Mouse (Mus musculus): ENCODE measurements around the gene Olfr1396. TPM values are rescaled to one million over a fixed set of nuclear protein-coding genes. Genes with fewer than 3 reads are reported as not detected.

Olfr1396 gene
- 0.04 TPM in 1 of 2 replicates, not detected in the other for polyA plus RNA-seq (2015; fragmentation: Nextera tagmentation; extraction: Ambion mirVana)

DNA sequence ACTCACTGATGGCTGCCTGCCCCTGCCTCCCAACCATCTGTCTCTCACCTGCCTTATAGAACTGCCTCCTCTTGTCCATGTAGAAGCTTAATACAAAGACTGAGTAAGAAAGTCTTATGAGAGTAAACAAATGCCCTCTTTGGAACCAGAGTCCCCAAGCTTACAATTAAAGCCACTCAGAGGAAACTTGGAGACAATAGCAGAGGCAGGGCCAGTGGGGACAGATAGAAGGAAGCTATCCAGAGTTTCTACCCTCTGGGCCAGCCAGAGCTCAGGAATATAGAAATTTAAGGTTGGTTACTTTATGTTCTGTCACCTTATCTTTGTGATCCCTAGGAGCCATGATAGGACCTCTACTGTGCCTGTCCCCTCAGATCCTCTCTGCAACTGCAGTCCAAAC lies at the start of gene Olfr1396:
Olfr1396 (minus strand) TSS at position 101 of the 400 bp plus-strand sequence.
- Histone ChIP-seq H3K36me3 (no peaks in the 10 kb centered on the region), H3K9ac (no peak within 1 kb of the TSS), H3K9me3 (no peaks in the 10 kb centered on the region), H3K4me2 (replicated peaks) (no peak within 1 kb of the TSS), H3K27me3 (no peaks in the 10 kb centered on the region), H3K4me3 (no peak within 1 kb of the TSS), H3K4me1 (no peaks in the 10 kb centered on the region), H3K27ac (no peak within 1 kb of the TSS)
- no peak for ATAC-seq (ENCODE audit: low FRiP score, low read depth)

DNA sequence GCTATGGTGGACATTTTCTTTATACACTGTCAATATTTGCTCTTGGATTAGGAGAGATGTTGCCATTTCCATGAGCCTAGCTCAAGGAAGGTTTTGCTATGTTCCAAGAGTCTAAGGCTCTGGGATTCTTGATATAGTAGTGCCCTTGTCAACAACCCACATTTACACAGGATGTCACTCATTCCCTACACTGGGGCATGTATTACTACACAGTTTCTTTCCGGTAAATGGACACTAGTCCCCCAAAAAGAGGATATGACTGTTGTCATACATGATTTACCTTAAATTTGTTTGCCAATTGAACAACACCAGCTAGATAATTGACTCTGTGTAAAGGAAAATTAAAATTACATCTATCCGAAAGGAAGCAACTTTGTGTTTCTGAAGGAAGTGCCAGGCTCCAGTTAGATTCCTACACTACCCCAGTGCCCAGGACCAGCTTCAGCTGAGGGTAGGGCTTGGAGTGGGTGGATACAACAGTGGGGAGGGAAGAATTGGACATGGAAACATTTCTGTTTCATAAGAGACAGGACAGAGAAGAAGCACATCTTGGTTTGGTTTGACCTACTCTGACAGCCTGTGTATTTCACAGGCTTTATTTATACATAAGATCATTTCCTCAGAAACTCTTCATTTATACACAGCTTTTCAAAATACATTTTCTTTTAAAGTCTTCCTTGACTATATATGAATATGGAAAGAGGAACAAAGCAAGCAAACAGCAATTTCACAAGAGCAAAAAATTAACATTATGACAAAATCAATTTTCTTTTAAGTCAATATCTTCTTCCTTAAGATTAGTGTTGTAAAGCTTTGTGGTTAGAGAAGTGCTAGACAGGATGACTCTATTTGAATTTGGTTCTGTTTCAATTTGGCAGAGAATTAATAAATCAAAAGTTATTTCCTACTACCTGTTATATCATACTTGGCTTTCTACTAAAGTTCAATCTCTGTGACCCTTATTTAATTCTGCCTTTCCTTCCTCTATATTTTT lies 42.4 kb upstream of the Olfr1396 start:
- 84% methylated on average over 2 of the region's 2 CpGs for WGBS

DNA sequence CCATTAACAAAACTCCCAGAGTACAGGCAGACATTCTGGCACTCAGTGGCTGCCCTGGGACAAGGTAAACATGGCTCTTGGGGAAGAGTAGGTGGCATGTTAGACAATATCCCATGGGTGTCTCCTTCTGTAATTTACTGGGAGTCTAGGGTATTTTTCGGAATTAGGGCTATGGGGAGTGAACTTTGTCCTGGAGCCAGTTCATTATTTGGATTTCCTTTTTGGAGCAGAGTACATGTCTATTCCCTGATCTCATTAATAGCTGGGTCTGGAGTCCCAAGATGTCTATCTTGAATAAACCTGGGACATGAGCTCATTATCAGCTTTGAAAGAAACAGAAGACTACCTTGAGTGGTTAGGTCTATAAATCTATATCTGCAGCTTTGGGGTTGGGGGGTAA lies 39.4 kb upstream of the Olfr1396 start, which contains the start of gene Olfr1394:
Olfr1394 (plus strand) TSS at position 301 of the 400 bp plus-strand sequence.
- no peaks in the 10 kb centered on the region for H3K36me3 ChIP-seq
- no peak within 1 kb of the TSS for H3K9ac ChIP-seq
- H3K4me2 ChIP-seq (replicated peaks): no peak within 1 kb of the TSS
- ATAC-seq (ENCODE audit: low FRiP score, low read depth): no peak
- H3K4me3 ChIP-seq: no peak within 1 kb of the TSS
- WGBS: 76% methylated on average over 1 of the region's 1 CpGs
- no peak within 1 kb of the TSS for H3K27ac ChIP-seq
- H3K27me3 ChIP-seq: no peaks in the 10 kb centered on the region
- H3K4me1 ChIP-seq: no peaks in the 10 kb centered on the region
- no peaks in the 10 kb centered on the region for H3K9me3 ChIP-seq

More for the DNA sequence above, 42.4 kb upstream of the Olfr1396 start:
- Histone ChIP-seq H3K36me3 (no peaks in the 10 kb centered on the region), H3K27ac (no peak overlapping the region), H3K9me3 (no peaks in the 10 kb centered on the region), H3K4me2 (replicated peaks) (no peak overlapping the region), H3K4me3 (no peak overlapping the region), H3K9ac (no peak overlapping the region), H3K4me1 (no peaks in the 10 kb centered on the region), H3K27me3 (no peaks in the 10 kb centered on the region)
- ATAC-seq (ENCODE audit: low FRiP score, low read depth): no peak

DNA sequence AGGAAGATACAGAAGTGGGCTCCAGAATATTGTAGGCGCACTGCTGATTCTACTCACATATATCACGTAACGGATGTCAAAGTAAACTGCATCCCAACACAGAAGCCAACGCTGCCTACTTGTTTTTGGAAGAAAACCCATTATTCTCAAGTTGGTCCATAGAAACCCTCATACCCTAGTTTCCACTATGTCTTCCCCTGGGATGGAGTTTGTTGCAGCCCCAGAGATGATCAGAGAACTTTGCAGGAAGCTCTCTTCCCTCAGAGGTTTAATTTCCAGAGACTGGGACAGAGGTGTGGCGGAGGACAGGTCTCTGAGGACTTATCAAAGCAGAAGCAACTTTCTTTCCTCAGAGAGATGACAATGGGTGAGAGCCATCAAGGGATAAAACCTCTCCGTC lies 27.3 kb upstream of the Olfr1396 start, which contains the start of gene Olfr1395:
Olfr1395 (plus strand) TSS at position 301 of the 400 bp plus-strand sequence.
- Histone ChIP-seq H3K9me3 (no peaks in the 10 kb centered on the region), H3K27ac (no peak within 1 kb of the TSS), H3K4me2 (replicated peaks) (no peak within 1 kb of the TSS), H3K36me3 (no peaks in the 10 kb centered on the region), H3K4me3 (no peak within 1 kb of the TSS), H3K9ac (no peak within 1 kb of the TSS), H3K4me1 (no peaks in the 10 kb centered on the region), H3K27me3 (no peaks in the 10 kb centered on the region)
- ATAC-seq (ENCODE audit: low FRiP score, low read depth): no peak
- WGBS: 90% methylated on average over 6 of the region's 6 CpGs

DNA sequence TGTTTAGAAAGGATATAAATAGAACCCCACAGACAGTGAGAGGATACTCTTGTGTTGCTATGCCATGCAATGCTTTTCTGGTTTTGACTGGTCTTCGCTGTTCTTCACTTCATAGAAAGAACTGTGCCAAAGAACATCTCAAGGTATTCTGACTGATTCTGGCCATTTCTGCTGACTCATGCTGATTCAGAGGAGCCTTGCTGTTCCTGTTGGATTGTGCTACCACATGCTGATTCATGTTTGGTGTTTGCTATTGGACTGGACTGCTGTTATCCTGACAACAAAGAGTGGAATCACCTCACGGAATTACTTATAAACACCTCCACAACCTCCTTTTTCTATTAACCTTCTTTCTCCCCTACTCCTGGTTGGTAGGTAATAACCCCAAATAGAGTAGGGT lies 9.5 kb upstream of the Olfr1396 start:
- Histone ChIP-seq H3K4me3 (no peak overlapping the region), H3K27ac (no peak overlapping the region), H3K9me3 (no peaks in the 10 kb centered on the region), H3K4me2 (replicated peaks) (no peak overlapping the region), H3K4me1 (no peaks in the 10 kb centered on the region), H3K27me3 (no peaks in the 10 kb centered on the region), H3K9ac (no peak overlapping the region), H3K36me3 (no peaks in the 10 kb centered on the region)
- WGBS: 80% methylated on average over 2 of the region's 2 CpGs
- ATAC-seq (ENCODE audit: low FRiP score, low read depth): no peak

DNA sequence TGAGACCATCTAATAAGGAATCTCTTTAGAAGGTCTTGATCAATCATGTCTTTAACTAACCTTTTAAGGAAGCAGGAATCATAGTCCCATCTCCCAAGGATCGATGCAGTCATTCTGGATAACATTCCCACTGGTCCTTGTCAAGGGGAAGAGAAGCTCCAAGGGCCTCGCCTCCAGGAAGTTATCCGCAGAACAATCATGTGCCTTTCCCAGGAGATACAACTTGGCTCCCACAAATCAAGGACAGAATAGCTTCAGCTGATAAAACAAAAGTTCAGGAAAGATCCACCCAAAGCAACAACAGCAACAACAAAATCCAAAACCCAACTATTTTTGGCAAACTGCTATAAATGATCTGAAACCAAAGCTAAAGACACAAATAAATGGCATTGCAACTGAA lies 5.0 kb upstream of the Olfr1396 start:
- Histone ChIP-seq H3K4me2 (replicated peaks) (no peak overlapping the region), H3K4me1 (no peaks in the 10 kb centered on the region), H3K27me3 (no peaks in the 10 kb centered on the region), H3K36me3 (no peaks in the 10 kb centered on the region), H3K27ac (no peak overlapping the region), H3K9ac (no peak overlapping the region), H3K9me3 (no peaks in the 10 kb centered on the region), H3K4me3 (no peak overlapping the region)
- WGBS: 80% methylated on average over 3 of the region's 3 CpGs
- no peak for ATAC-seq (ENCODE audit: low FRiP score, low read depth)

DNA sequence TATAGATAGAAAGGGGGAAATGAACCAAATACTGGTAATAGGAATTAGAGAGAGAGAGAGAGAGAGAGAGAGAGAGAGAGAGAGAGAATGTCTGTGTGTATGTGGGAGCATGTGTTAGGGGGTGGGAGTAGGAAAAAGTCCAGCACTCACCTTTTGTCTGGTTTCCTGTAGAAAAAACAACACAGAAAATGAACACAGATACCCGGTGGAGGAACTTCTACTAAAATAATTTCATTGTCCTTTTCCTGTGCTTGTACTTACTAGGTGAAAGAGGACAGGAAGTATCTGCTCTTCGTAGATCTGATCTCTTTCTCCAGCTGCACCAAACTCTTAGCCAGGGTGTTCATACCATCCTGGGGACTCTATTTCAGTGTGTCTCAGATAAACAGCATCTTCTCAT lies 516 bp downstream of the Olfr1396 start:
- Histone ChIP-seq H3K36me3 (no peaks in the 10 kb centered on the region), H3K9me3 (no peaks in the 10 kb centered on the region), H3K27ac (no peak overlapping the region), H3K27me3 (no peaks in the 10 kb centered on the region), H3K4me3 (no peak overlapping the region), H3K4me1 (no peaks in the 10 kb centered on the region), H3K9ac (no peak overlapping the region), H3K4me2 (replicated peaks) (no peak overlapping the region)
- no peak for ATAC-seq (ENCODE audit: low FRiP score, low read depth)
- WGBS: 78% methylated on average over 2 of the region's 2 CpGs

DNA sequence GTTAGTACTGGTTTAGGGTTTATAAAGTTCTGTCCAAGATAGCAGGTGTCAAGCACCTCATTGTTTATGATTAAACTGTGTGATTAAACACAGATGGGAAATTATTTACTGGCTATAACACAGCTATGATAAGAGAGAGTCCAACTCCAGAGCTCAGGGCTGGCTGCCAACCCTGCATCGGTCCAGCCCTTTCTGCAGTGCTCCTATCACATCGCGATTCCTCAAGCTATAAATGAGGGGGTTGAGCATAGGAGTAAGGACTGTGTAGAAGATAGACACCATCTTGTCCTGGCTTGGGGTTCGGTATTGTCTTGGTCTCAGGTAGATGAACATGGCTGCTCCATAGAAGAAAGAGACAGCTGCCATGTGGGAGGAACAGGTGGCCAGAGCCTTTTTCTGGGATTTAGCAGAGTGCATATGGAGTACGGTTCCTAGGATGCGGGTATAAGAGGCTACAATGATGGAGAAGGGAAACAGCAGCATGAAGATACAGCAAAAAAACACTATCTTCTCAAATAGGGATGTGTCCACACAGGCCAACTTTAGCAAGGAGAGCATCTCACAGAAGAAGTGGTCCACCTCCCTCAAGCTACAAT lies 2.0 kb downstream of the Olfr1396 start:
- Histone ChIP-seq H3K27ac (no peak overlapping the region), H3K4me2 (replicated peaks) (no peak overlapping the region), H3K4me1 (no peaks in the 10 kb centered on the region), H3K27me3 (no peaks in the 10 kb centered on the region), H3K9me3 (no peaks in the 10 kb centered on the region), H3K9ac (no peak overlapping the region), H3K36me3 (no peaks in the 10 kb centered on the region), H3K4me3 (no peak overlapping the region)
- whole genome bisulfite sequencing: 84% methylated on average over 6 of the region's 6 CpGs
- ATAC-seq (ENCODE audit: low FRiP score, low read depth): no peak

DNA sequence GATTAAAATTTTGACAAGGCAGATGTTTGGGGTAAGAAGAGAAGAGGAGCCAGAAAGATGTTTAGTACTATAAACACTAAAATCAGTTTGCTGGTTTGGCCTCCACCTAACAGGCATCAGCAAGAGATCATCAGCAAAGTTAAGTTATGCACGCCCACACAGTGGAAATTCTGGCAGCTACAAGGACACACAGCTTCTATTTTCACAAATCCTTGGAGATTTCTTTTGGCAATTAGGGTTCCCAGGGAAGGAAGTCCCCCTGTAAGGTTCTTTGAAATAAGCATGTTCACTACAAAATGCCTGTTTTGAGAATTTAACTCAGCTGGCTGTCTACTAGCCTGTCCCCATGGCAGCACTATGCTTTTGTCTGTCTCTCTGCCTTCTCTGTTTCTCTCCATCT lies 3.7 kb downstream of the Olfr1396 start:
- H3K4me2 ChIP-seq (replicated peaks): no peak overlapping the region
- H3K36me3 ChIP-seq: no peaks in the 10 kb centered on the region
- no peak overlapping the region for H3K9ac ChIP-seq
- no peaks in the 10 kb centered on the region for H3K9me3 ChIP-seq
- no peaks in the 10 kb centered on the region for H3K27me3 ChIP-seq
- no peak for ATAC-seq (ENCODE audit: low FRiP score, low read depth)
- H3K4me1 ChIP-seq: no peaks in the 10 kb centered on the region
- WGBS: 59% methylated on average over 1 of the region's 1 CpGs
- no peak overlapping the region for H3K4me3 ChIP-seq
- H3K27ac ChIP-seq: no peak overlapping the region

DNA sequence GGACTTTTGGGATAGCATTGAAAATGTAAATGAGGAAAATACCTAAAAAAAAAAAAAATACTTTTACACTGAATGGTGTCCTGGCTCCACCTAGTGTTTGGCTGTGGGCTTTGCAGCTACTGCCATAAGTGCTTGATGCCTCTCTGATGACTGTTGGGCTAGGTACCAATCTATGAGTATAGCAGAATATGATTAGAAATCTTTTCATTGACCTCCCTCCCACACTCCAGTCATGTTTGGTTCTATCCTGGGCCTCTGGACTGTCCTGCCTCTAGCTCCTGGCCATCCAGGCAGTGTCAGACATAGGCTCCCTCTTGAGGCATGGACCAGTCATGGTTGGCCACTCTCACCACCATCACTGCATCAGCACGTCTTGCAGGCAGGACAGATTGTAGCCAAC lies 5.8 kb downstream of the Olfr1396 start:
- no peak overlapping the region for H3K4me2 ChIP-seq (replicated peaks)
- no peaks in the 10 kb centered on the region for H3K4me1 ChIP-seq
- no peaks in the 10 kb centered on the region for H3K27me3 ChIP-seq
- H3K27ac ChIP-seq: no peak overlapping the region
- ATAC-seq (ENCODE audit: low FRiP score, low read depth): no peak
- no peaks in the 10 kb centered on the region for H3K9me3 ChIP-seq
- 48% methylated on average over 1 of the region's 1 CpGs for WGBS
- no peak overlapping the region for H3K4me3 ChIP-seq
- no peaks in the 10 kb centered on the region for H3K36me3 ChIP-seq
- H3K9ac ChIP-seq: no peak overlapping the region

DNA sequence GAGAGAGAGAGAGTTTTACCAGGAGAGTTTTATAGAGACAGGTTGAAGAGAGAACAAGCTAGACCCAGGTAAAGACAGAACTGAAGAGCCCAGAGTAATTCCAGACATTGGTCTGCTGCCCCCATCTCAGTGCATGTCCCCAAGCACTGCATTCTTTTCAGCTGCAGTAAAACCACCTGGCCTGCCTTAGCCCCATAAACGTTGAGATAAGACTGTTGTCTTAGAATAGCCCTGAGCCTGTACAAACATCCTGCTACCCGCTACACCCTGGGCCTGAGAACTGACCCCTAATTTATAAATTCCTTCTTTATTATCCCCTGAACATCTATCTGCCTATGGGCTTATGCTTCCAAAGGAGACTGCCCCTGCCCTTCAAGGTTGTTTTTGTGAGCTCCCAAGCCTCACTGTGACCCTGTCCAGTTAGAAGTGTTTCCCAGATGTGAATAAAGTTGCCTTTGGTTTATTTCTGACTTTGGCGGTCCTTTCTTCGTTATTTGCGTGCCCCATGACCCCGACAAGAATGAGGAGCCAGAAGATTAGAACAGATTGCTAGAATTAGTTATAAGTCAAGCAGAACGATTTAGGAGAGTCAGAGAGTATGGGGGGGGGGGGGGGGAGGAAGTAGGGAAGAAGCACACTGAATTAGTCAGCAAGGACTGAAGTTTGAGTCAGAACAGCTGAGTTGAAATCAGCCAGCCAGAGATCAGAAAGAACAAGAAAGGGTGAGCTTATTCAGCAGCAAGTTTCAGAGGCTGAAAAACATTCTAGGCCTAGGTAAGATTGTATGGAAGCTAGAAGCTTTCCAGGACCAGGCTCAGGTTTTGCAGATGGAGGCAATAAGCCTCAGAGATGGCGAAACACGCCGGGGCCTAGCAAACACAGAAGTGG lies 6.8 kb downstream of the Olfr1396 start:
- no peaks in the 10 kb centered on the region for H3K36me3 ChIP-seq
- H3K4me2 ChIP-seq (replicated peaks): no peak overlapping the region
- H3K9ac ChIP-seq: no peak overlapping the region
- no peak overlapping the region for H3K27ac ChIP-seq
- WGBS: 58% methylated on average over 10 of the region's 10 CpGs
- H3K4me3 ChIP-seq: no peak overlapping the region
- H3K9me3 ChIP-seq: no peaks in the 10 kb centered on the region
- ATAC-seq (ENCODE audit: low FRiP score, low read depth): no peak
- H3K27me3 ChIP-seq: no peaks in the 10 kb centered on the region
- no peaks in the 10 kb centered on the region for H3K4me1 ChIP-seq

DNA sequence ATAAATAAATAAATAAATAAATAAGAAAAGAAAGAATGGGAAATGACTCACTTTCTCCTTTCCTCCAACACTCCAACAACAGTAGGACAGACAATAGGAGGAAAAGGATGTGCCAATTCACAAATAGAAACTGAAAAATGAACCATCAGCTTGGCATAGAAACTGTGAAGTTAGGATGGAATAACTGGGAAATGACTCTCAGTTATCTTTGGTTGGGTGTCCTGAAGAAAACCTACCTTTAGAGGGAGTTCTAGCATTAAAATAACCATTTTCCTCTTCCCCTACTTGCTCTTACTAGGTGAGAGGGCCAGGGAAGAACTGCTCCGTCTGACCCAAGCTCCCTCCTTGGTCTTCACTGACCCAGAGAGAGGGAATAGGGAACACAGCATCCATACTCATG lies 8.9 kb downstream of the Olfr1396 start:
- Histone ChIP-seq H3K4me3 (no peak overlapping the region), H3K27ac (no peak overlapping the region), H3K9me3 (no peaks in the 10 kb centered on the region), H3K9ac (no peak overlapping the region), H3K4me2 (replicated peaks) (no peak overlapping the region), H3K4me1 (no peaks in the 10 kb centered on the region), H3K27me3 (no peaks in the 10 kb centered on the region), H3K36me3 (no peaks in the 10 kb centered on the region)
- WGBS: 68% methylated on average over 1 of the region's 1 CpGs
- no peak for ATAC-seq (ENCODE audit: low FRiP score, low read depth)

Measured in limb, embryonic 13.5 days (tissue).